Mouse (Mus musculus): ENCODE measurements around the gene Pcbp3.

The Pcbp3 gene

GRCm38 (mm10) chr10:76728369-76728768 is 233.3 kb downstream of the Pcbp3 start:
- DNase-seq: peak; percentile 67 to 77

GRCm38 (mm10) chr10:76727301-76727700 is 234.4 kb downstream of the Pcbp3 start:
- DNase-seq: peak in 1 of 2 experiments; percentile 35

- no peak for DNase-seq
Observed at GRCm38 (mm10) chr10:76726866-76727265, 234.8 kb downstream of the Pcbp3 start.

- DNase-seq: peak; percentile 25 to 30
Observed at GRCm38 (mm10) chr10:76725682-76726285, 235.9 kb downstream of the Pcbp3 start, which contains the start of gene Col6a1. Col6a1 (minus strand) TSS chr10:76726168.

- peak in 1 of 2 experiments; percentile 26 for DNase-seq
Observed at GRCm38 (mm10) chr10:76725097-76725496, 236.6 kb downstream of the Pcbp3 start.

- peak in 1 of 2 experiments; percentile 27 for DNase-seq
Observed at GRCm38 (mm10) chr10:76724231-76724736, 237.4 kb downstream of the Pcbp3 start.

- DNase-seq: no peak
Observed at GRCm38 (mm10) chr10:76722751-76723450, 238.8 kb downstream of the Pcbp3 start.

- DNase-seq: no peak
Observed at GRCm38 (mm10) chr10:76721746-76722145, 239.9 kb downstream of the Pcbp3 start.

- DNase-seq: no peak
Observed at GRCm38 (mm10) chr10:76721216-76721615, 240.5 kb downstream of the Pcbp3 start.

GRCm38 (mm10) chr10:76717631-76718030 is 244.1 kb downstream of the Pcbp3 start:
- no peak for DNase-seq

GRCm38 (mm10) chr10:76717026-76717425 is 244.7 kb downstream of the Pcbp3 start:
- DNase-seq: no peak

GRCm38 (mm10) chr10:76714303-76714702 is 247.4 kb downstream of the Pcbp3 start:
- no peak for DNase-seq

GRCm38 (mm10) chr10:76712500-76712899 is 249.2 kb downstream of the Pcbp3 start:
- peak; percentile 12 to 56 for DNase-seq
